Mouse (Mus musculus) brain, embryonic 14.5 days (tissue): ENCODE data around the gene Hs1bp3. TPM values are rescaled to one million over a fixed set of nuclear protein-coding genes. Genes with fewer than 3 reads are reported as not detected.

Experiments
- DNase-seq: peaks from one replicate; pipeline ENCODE4 v3.0.0-alpha.2; 2011; ENCODE audit warnings: low read depth
- CTCF ChIP-seq: fragments of 200-500 bp; IDR thresholded peaks from 2 replicates; pipeline ENCODE4 v1.5.1; 2012; ENCODE audit warnings: inconsistent platforms, mild to moderate bottlenecking, moderate library complexity, borderline replicate concordance; ENCODE audit not compliant: insufficient read depth, insufficient read length; ENCODE audit errors: extremely low read depth
- POLR2A ChIP-seq: fragments of 200-500 bp; IDR thresholded peaks from 2 replicates; pipeline ENCODE4 v1.6.1; 2012; ENCODE audit warnings: mild to moderate bottlenecking, inconsistent platforms, borderline replicate concordance; ENCODE audit not compliant: poor library complexity, insufficient read depth, insufficient read length, severe bottlenecking; ENCODE audit errors: extremely low read depth
- polyA plus RNA-seq: library from polyadenylated mRNA; depleted of rRNA; stranded (reverse); fragments of >200 nt; gene quantifications from 2 replicates; pipeline ENCODE4 v1.2.3, GENCODE M21; 2012

Hs1bp3 gene
- polyA plus RNA-seq, 1 experiment, result 11.7 TPM

- TF ChIP-seq CTCF, result no peak
- no peak for TF ChIP-seq POLR2A
- DNase-seq, result no peak
Measured at GRCm38 (mm10) chr12:8306910-8307309, 6.3 kb upstream of the Hs1bp3 start.

GRCm38 (mm10) chr12:8310992-8311391 is 2.2 kb upstream of the Hs1bp3 start:
- TF ChIP-seq CTCF, result no peak
- DNase-seq, result no peak

- TF ChIP-seq CTCF (no peak), POLR2A (no peak)
- DNase-seq, result no peak
Measured at GRCm38 (mm10) chr12:8312266-8312665, 966 bp upstream of the Hs1bp3 start.

GRCm38 (mm10) chr12:8313773-8314172 is 541 bp downstream of the Hs1bp3 start:
- no peak for TF ChIP-seq POLR2A
- no peak for TF ChIP-seq CTCF
- no peak for DNase-seq

GRCm38 (mm10) chr12:8316541-8316940 is 3.3 kb downstream of the Hs1bp3 start:
- DNase-seq, result no peak
- TF ChIP-seq POLR2A, result no peak
- TF ChIP-seq CTCF, result peak; percentile 13; the same call in 1 of the 2 replicates

- peak; percentile 72 for DNase-seq
- TF ChIP-seq CTCF (peak; percentile 88), POLR2A (no peak)
Measured at GRCm38 (mm10) chr12:8320084-8320713, 7.0 kb downstream of the Hs1bp3 start.

GRCm38 (mm10) chr12:8321506-8321905 is 8.3 kb downstream of the Hs1bp3 start:
- TF ChIP-seq CTCF (no peak), POLR2A (no peak)
- no peak for DNase-seq

- TF ChIP-seq CTCF, result no peak
- TF ChIP-seq POLR2A, result no peak
- no peak for DNase-seq
Measured at GRCm38 (mm10) chr12:8324086-8324485, 10.9 kb downstream of the Hs1bp3 start.

GRCm38 (mm10) chr12:8325245-8325942 is 12.2 kb downstream of the Hs1bp3 start:
- no peak for DNase-seq
- TF ChIP-seq CTCF (no peak), POLR2A (no peak)

- DNase-seq, result no peak
- no peak for TF ChIP-seq POLR2A
- no peak for TF ChIP-seq CTCF
Measured at GRCm38 (mm10) chr12:8325943-8326522, 12.8 kb downstream of the Hs1bp3 start.

- TF ChIP-seq POLR2A (no peak; the same call in 1 of the 2 replicates), CTCF (peak; percentile 96)
- peak; percentile 97 for DNase-seq
Measured at GRCm38 (mm10) chr12:8326825-8327674, 13.8 kb downstream of the Hs1bp3 start.
